Mouse (Mus musculus) heart, postnatal 36 days (tissue): Measurements from ENCODE around the gene Smim24. TPM values are rescaled to one million over a fixed set of nuclear protein-coding genes. Genes with fewer than 3 reads are reported as not detected.

Source experiments
- DNase-seq, 2 experiments: peaks; one replicate each; pipeline ENCODE4 v3.0.0; 2021 to 2022
- intact Hi-C: fragments of 180-260 bp; cut with DNase I; formaldehyde crosslinking; loops from one replicate; pipeline ENCODE4 v1.15.1; 2025
- total RNA-seq, 2 experiments: library from RNA; stranded (reverse); gene quantifications; 2 replicates each; pipeline ENCODE4 v1.2.3; 2021

The Smim24 gene
- total RNA-seq, 2 experiments from 2014 or later: 2.2 to 2.4 TPM

DNA sequence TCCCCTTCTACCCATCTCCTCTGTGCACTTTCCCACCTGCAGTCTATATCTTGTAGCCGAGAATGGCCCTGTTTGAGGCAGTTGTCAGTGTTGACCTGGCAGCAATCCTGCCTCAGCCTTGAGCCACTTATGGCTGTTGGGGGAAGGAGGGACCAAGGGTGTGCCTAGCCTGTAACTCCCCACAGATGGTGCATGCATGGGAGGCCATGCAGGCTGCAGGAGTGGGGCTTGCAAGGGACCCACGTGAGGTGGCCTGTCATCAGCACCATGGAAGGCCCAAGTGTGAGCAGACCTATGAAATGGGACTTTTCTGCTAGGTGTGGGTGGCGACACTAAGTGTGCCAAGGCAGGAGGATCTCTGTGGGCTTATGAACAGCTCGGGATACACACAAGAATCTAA is 27.8 kb upstream of the Smim24 start:
- intact Hi-C loops: no loop called here
- DNase-seq: no peak

DNA sequence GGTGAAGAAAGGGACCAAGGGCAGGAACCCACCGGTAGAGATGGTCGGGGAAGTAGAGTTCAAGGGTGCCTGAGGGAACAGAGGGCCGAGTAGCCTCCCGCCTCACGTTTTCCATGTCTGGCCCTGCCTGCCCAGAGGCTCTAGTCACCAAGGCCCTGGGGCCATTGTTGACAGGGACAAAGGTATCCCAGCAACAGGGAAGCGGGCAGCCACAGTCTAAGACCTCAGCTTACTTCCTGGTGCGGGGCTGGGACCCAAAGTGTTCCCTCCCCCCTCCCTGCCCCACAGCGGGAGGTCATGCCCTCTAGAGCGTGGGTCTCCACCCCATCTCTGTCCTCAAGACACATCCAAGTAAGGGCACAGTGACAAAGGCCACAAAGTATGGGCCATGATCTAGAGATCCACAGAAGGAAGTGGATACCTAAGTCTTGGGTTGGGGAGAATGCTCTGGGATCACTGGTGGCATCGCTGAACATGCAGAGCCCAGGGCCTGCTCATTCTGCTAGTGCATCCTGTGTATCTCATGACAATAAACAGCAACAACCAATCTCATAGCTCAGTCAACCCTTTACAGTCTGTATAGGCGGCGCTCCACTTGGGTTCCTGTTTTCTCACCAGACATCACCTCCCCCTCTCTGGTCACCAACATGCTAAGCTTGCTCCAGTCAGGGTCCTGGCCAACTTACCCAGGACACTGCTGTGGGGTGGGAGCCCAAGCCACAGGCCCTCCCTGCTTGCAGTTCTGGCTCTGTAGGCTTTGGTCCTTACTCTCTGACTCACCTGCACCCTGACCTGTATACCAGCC is 27.0 kb upstream of the Smim24 start, which contains the start of gene 4930404N11Rik:
4930404N11Rik (minus strand) TSS at position 145 of the 805 bp plus-strand sequence.
- DNase-seq: no peak
- intact Hi-C loops: no loop called here

DNA sequence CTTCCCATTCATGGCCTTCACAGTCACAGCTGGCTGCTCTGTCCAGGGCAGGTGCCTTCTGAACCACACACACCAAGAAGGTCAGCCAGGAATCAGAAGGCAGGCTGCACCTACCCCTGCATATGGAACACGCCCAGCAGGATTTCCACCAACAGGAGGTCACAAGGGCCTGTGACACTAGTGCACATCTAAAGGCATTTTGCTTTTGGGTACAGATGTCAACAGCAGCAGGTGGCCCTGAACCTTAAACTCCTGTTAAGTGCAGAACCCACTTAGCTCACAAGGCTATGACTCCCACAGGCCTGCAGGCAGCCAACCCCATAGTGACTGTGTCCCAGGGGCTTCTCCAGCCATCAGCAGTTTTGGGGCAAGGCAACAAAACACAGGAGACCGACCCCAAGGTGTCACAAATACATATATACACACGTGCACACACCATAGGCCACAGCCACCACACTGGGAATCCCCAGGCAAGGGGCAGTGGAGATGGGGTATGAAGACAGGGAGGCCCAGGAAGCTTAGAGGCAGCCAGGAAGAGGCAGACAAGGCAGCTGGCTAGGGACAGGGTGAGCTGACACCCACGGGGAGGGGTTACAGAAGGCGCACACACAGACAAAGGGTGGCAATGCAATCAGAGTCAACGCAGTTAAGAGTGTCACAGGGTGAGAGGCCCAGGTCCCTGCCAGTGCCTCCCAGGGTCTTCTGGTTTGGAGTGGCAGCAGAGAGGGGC is 26.2 kb upstream of the Smim24 start:
- intact Hi-C loops: no loop called here
- no peak for DNase-seq

DNA sequence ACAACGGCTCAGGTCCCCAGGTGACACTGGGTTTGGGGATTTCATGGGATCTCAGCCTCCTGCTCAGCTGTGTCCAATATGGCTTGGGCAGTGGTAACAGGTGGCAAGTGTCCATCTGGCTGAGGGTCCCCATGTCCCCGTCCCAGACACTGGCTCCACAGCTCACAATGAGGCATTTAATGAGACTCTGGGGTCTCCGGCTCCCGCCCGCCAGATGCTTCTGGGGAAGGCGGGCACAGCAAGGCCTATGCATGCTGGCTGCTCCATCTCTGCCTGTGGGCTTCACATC is 25.7 kb upstream of the Smim24 start:
- intact Hi-C loops: no loop called here
- DNase-seq: no peak

DNA sequence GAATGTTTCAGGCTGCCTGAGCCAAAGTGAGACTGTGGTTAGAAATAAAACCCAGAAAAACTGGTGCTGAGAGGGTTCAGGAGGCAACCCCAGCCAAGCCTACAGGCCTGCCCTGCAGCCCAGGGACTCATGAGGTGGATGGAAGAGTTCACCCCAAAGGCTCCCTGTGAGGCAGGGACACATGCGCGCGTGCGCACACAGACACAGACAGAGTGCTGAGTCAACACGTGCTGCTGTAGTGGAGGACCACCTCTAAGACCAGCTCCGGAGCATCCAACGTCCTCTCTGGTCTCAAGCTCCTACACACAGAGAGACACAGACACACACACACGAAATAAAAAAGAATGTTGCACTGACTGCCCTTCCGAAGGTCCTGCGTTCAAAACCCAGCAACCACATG is 17.5 kb upstream of the Smim24 start:
- intact Hi-C loops: no loop called here
- no peak for DNase-seq

DNA sequence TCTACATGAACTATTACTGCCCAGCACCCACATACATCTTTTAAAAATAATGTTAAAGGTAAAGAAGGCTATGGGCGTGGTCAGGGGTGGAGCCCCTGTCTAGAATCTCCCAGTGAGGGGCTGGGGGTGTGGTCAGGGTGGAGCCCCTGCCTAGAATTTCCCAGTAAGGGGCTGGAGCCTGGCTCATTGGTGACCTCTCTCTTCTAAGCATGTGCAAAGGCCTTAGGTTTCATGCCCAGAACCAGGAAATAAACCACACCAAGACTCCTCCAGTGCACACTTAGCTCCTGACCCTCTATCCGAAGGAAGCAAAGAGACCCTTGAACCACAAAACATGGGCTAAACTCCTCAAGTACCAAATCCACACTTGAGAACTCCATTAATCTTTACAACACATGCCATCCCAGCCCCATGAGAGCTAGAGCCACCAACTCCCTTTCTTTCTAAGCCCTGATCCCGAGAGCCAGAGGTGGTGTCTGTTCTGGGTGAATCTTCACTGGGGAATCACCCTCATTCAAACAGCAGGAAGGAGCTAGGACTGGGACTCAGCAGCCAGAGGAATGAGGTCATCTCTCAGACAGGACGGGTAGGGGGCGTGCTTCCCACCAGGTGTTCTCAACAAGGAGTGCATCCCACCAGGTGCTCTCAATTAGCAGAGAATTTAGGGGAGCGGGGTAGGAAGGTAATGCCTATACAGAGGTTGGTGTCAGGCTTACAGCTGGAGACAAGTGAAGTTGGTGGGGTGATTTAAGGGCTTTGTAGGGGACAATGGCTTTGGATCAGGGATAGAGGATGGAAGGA is 16.1 kb upstream of the Smim24 start:
- intact Hi-C loops: no loop called here
- no peak for DNase-seq

DNA sequence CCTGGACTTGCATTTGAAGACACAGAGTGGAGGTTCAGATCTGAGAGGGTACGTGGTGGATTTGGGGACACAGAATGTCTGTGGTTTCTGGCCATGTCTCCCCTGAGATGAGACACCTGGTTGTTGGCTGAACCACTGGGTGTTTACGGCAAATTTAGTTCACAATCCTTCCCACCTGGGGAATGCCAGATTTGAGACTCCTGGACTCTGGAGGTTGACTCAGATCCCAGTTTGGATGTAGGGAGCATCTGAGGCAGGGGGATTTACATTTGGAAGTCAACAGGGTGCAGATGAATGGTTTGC is 15.5 kb upstream of the Smim24 start:
- DNase-seq: no peak
- intact Hi-C loops: no loop called here

DNA sequence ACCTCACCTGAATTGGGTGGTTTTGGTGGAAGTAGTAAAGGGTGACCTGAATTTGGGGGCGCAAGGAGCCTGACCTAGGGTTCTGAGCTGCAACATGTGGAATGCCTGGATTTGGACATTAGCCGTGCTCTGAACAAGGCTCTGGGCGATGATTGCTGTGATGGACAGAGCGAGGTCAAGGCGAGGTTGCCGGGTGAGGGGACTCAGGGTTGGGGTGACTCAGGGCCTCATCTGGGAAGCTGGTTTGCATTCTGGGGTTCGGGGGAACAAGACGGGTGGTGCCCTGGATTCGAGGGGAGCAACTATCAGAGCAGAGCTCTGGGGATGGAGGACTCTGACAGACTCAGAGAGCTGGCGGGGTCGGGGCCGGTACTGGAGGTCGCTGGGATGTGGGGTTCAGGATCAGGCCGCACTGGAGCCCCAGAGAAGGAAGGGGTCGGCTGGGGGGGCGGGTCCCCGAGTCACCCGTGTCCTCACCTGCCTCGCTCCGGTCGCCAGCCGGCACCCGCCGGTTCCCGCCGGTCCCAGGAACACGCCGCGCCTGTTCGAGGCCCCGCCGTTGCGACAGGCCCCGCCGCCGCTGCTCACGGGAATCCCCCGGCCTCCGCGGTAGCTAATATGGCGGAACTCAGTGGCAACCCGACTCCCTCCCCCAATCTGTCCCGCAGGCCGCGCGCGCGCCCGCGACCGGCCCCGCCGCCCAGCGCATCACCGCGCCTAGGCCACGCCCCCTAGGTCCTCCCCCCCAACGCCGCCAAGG is 14.9 kb upstream of the Smim24 start, which contains the start of gene Fzr1:
Fzr1 (minus strand) TSS at position 724 of the 760 bp plus-strand sequence.
- peak in 1 of 2 experiments; percentile 36 for DNase-seq
- intact Hi-C loops: no loop called here

DNA sequence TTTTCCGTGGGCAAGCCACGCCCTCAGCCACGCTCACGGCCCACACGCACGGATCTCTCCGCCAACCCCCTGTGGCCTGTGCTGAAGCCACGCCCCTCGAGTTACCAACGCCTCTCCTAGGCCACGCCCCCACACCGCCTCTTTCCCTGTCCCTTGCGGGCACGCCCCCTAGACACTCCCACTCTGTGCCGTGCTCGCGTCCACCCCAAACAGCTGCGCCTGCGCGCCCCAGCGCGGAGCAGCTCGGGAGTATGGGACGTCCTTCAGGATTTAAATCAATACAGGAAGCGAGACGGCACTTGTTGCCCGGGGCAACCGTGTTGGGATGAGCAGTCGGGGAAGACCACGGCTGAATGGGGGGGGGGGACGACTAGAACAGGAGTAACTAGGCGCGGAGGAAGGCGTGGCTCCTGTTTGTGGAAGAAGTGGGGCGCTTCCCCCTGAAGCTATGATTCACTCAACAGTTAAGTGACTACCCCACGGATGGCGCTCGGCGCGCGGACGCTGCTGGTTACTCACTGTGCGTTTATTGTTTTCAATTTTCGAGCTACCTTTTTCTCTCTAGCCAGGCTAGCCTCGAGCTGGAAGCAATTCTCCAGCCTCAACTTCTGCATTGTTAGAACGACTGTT is 14.2 kb upstream of the Smim24 start:
- intact Hi-C loops: no loop called here
- peak; percentile 100 for DNase-seq

DNA sequence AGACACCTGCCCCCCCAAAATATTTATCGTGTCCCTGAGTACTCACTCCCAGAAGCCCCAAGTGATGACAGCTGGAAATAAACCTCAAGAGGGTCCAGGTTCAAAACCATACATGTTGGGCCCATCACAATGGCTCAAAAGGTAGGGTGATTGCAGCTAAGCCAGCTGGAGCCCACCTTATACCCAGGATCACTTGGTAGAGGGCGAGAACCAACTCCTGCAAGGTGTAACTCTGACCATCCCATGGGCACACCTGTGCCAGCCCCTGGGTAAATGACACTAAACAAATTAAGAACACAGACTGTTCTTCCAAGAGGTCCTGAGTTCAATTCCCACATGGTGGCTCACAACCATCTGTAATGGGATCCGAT is 13.7 kb upstream of the Smim24 start:
- DNase-seq: no peak
- intact Hi-C loops: no loop called here

DNA sequence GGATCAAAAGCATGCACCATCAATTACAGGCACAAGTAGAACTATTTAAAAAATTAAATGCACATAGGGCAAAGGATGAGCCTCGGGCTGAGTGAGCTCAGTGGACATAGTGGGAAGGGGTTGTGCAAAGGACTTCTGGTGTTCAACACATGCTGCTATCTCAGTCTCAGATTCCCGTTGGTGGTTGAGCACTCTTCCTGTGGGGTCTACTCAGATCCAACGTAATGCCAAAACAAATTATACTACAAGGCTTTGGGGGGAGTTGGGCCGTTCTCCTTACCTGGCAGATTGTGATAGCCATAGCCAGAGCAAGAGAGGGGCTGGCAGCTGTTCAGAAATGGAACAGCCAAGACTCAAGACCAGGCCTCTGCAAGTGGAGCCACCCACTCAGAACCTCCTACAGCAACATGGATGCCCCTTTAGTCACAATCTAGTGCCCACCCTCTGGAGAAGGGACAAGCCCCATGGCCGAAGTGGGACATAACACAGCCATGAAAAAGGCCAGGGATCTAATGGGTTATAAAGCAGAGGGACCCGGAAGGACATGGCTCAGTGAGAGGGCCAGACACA is 13.0 kb upstream of the Smim24 start:
- no peak for DNase-seq
- intact Hi-C loops: loop anchor here (10.0 kb wide), 1 partner anchor 165 kb away; the partner anchor contains the start of gene Gna11

DNA sequence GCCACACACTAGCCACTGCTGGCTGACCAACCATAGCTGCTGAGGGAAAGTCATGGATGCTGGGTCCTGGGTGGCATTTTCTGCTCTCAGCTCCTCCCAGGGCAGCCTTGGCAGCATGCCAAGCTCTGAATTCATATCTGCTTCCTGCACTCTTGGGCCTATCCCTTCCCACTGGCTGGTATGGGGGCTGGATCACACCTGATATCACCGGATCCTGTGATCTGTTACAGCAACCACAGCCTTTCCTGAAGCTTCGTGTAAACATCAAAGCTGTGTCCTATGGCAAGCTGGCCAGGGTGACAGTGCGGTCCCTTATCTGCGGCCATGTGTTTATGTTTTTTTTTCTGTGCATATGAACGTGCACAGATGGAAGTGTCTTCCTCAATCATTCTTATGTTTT is 10.8 kb upstream of the Smim24 start:
- DNase-seq: no peak
- intact Hi-C loops: loop anchor here (10.0 kb wide), 1 partner anchor 163 kb away; the partner anchor contains the start of gene Gna11

DNA sequence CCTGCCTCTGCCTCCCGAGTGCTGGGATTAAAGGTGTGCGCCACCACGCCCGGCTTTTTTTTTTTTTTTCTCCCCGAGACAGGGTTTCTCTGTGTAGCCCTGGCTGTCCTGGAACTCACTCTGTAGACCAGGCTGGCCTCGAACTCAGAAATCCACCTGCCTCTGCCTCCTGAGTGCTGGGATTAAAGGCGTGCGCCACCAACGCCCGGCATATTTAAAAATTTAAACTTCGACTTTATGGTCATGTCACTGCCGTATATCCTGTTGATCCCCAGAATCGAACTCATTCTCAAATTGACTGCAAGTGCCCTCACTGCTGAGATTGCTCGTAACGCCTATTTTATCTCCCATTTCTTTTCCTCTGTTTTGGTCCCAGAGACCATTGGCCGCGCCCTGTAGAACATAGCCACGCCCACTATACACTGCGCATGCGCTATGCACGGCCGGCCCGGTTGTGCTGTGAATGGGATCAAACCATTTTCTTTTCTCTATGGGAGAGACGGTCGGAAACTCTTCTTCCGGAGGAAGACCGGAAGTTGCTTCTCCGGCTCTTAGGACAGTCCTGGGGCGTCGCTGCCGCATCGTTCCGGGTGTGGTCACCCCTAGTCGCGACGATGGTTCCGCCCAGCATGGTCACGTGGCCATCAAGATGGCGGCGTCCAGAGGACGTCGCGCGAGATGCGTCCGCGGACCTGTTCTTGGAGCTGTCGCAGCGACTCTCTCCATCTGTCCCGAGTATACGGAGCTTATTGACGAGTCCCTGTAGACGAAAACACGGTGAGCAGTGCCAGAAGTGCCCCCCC is 8.8 kb upstream of the Smim24 start, which contains the start of the genes Dohh and Gm48551:
Dohh (plus strand) TSS at position 627 of the 803 bp plus-strand sequence.
Gm48551 (plus strand) TSS at position 665 of the 803 bp plus-strand sequence.
- peak; percentile 99 to 100 for DNase-seq

DNA sequence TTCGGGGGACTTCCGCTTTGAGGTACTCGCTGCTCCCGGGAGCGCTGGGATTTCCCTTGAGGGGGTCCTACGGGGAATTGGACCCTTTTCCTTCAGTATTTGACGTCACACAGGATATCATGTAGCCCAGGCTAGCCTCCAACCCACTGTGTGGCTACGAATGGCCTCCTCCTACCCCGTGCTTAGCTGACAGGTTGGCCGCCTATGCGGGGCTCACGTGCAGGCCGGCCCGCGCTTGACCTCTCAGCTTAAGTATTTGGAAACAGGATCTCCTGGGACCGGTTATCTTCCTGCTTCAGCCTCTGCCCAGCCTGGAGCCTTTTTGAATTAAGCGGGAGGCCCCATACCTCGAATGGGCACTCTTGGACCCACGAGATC is 8.3 kb upstream of the Smim24 start:
- DNase-seq: no peak
- intact Hi-C loops: loop anchor here (10.0 kb wide), 1 partner anchor 160 kb away; the partner anchor contains the start of gene Gna11

More for the DNA sequence above, 8.8 kb upstream of the Smim24 start, which contains the start of the genes Dohh and Gm48551:
- intact Hi-C loops: loop anchor here (10.0 kb wide), 1 partner anchor 161 kb away; the partner anchor contains the start of gene Gna11

DNA sequence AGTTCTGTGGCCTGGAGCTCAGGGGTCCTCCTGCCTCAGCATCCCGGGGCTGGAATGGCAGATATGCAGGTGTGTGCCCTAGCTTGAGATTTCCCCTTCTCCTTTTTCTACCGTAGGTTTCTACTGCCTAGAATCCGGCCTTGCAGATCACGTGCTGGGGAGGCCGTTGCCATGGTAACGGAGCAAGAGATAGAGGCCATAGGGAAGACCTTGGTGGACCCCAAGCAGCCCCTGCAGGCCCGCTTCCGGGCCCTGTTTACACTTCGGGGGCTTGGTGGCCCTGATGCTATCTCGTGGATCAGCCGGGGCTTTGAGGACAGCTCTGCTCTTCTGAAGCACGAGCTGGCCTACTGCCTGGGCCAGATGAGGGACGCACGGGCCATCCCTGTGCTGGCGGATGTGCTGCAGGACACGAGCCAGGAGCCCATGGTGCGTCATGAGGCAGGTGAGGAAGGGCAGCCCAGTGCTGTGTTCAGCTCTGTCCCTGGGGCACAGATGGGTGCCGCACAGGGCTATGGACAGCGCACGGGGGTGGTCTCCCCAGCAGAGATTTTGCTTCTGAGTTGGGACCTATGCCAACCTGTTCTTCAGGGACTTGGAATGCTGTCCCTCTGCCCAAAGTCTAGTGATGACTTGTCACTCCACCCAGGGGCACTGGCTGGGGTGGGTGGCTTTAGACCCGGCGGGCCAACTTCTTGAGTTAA is 7.1 kb upstream of the Smim24 start:
- no peak for DNase-seq
- intact Hi-C loops: loop anchor here (10.0 kb wide), 1 partner anchor 159 kb away; the partner anchor contains the start of gene Gna11

DNA sequence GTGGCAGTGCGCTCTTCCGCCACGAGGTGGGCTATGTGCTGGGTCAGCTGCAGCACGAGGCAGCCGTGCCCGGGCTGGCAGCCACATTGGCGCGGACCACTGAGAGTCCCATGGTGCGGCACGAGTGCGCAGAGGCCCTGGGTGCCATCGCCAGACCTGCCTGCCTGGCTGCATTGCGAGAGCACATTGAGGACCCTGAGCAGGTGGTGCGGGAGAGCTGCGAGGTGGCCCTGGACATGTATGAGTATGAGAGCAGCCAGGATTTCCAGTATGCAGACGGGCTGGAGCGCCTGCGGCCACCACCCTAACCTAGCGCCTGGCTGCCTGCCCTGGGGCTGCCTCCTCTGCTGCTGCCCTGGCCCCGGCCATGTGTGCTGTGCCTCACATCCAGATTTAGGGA is 5.1 kb upstream of the Smim24 start:
- intact Hi-C loops: loop anchor here (10.0 kb wide), 1 partner anchor 157 kb away; the partner anchor contains the start of gene Gna11
- DNase-seq: no peak

DNA sequence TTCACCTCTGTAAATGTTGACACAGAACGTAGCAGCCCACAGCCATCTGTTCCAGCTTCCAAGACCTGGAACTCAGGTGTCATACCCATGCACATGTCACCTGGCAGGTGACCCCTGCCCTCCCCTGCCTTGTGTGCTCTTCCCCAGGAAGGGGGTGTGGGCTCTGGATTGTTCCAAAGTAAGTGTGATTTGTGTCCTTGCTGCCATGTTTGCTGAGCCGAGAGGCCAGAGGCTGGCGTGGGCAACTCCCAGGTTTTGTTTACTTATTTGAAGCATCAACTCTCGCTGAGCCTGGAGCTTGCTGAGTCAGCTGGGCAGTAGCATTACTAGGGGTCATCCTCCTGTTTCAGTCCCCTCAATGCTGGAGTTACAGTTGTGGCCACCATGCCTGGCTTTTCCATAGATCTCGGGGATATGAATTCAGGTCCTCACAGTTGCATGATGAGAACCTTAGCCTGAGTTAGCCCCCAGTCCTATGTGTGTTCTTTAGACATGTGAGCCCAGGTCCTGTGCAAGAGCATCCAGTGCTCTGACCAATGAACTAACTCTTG is 4.3 kb upstream of the Smim24 start, which contains the start of gene Gm48552:
Gm48552 (plus strand) TSS at position 501 of the 551 bp plus-strand sequence.
- DNase-seq: no peak
- intact Hi-C loops: loop anchor here (1.0 to 10.0 kb wide), 2 partner anchors 62 to 156 kb away; partner anchors contain the start of gene Gna11
